Comparison of ENCODE assay signal across 30 mouse cellular contexts in the genomic region with DNA sequence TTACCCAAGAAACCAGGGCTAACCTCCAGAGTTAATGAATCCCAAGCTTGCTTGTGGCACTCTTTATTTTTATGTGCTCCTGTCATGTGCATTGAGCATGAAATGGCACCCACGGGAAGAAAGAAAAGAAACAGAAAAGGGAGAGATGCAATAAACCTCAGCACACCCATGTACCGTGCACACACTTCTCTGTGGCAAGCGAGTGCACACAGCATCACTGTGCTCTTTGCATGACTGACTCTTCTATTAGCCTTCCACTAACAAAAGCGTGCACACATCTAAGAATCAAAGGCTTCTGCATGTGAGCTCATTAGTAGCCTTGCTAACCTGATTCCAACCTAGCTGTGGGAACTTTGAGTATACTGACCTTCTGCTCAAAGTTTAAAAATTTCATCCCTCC.
DNase-seq lines count a peak whose midpoint lies in the region; ATAC-seq and TF ChIP-seq lines count a peak whose summit lies in the region.
"Had no signal": no experiment of that assay in that cellular context is flagged by ENCODE, and none has a peak within 500 bp of the region (broad histone marks: within the 10 kb centered on the region; RNA-seq: fewer than 3 reads in every experiment).

No protein-coding gene starts in this region.

- no peak for DNase-seq in hindbrain, postnatal 0 days (ENCODE audit: low spot score)
- no peak for DNase-seq in kidney, postnatal 14 days
- DNase-seq in forebrain, embryonic 14.5 days (ENCODE audit: low spot score), result peak; percentile 34
- DNase-seq in right cerebral cortex, adult 2 months (ENCODE audit: low spot score in 2 of 2), result no peak
- DNase-seq in heart, postnatal 14 days, result no peak
- DNase-seq: adrenal gland, postnatal 14 days; cerebellum, adult 18-20 months; cerebellum, postnatal 14 days; gastrocnemius, postnatal 25 days; heart, postnatal 36 days; kidney, postnatal 36 days; lung, postnatal 36 days; right cerebral cortex, adult 18-20 months; right cerebral cortex, postnatal 4 days; thymus, adult 18-20 months; thymus, postnatal 25 days had no signal

- no peaks in the 10 kb centered on the region for H3K27me3 ChIP-seq in hindbrain, embryonic 12.5 days
- no peaks in the 10 kb centered on the region for H3K27me3 ChIP-seq in hindbrain, postnatal 0 days (ENCODE audit: insufficient read depth, low read length)
- no peaks in the 10 kb centered on the region for H3K27me3 ChIP-seq in kidney, embryonic 16.5 days (ENCODE audit: insufficient read depth, low read length)
- no peaks in the 10 kb centered on the region for H3K27me3 ChIP-seq in forebrain, embryonic 14.5 days (replicated peaks; ENCODE audit: control insufficient read depth, insufficient read depth, low read length)
- H3K27me3 ChIP-seq in neural tube, embryonic 14.5 days (ENCODE audit: control insufficient read depth, insufficient read depth, low read length), result no peaks in the 10 kb centered on the region
- H3K27me3 ChIP-seq: heart, embryonic 15.5 days; limb, embryonic 12.5 days; Patski had no signal

- H3K9ac ChIP-seq in hindbrain, embryonic 12.5 days, result no peak overlapping the region
- H3K9ac ChIP-seq in hindbrain, postnatal 0 days (replicated peaks; ENCODE audit: low read length), result no peak overlapping the region
- no peak overlapping the region for H3K9ac ChIP-seq in kidney, embryonic 16.5 days (replicated peaks; ENCODE audit: low read length)
- no peak overlapping the region for H3K9ac ChIP-seq in forebrain, embryonic 14.5 days (ENCODE audit: low read length)
- no peak overlapping the region for H3K9ac ChIP-seq in neural tube, embryonic 14.5 days (replicated peaks; ENCODE audit: low read depth, low read length)
- H3K9ac ChIP-seq: heart, embryonic 15.5 days; limb, embryonic 12.5 days had no signal

- ATAC-seq in hindbrain, embryonic 12.5 days (ENCODE audit: low FRiP score), result no peak
- no peak for ATAC-seq in hindbrain, postnatal 0 days
- ATAC-seq in kidney, embryonic 16.5 days (ENCODE audit: low FRiP score, low TSS enrichment), result peak; percentile 89
- ATAC-seq in forebrain, embryonic 14.5 days, result peak; percentile 54; the same call in 1 of the 2 replicates
- peak; percentile 81 for ATAC-seq in neural tube, embryonic 14.5 days (ENCODE audit: low read depth)
- ATAC-seq: intestine, postnatal 0 days; Patski had no signal

- TF ChIP-seq CTCF in hindbrain, postnatal 0 days (IDR thresholded peaks at IDR 0.05; ENCODE audit: low read depth), result no peak

- intact Hi-C loops in heart, postnatal 14 days (cut with DNase I), result no loop called here

- whole genome bisulfite sequencing in hindbrain, embryonic 12.5 days, result 53% methylated on average over 4 of the region's 4 CpGs
- WGBS in hindbrain, postnatal 0 days, result 40% methylated on average over 4 of the region's 4 CpGs
- 33% methylated on average over 4 of the region's 4 CpGs for WGBS in kidney, embryonic 16.5 days
- 12% methylated on average over 4 of the region's 4 CpGs for WGBS in forebrain, embryonic 14.5 days
- WGBS in neural tube, embryonic 14.5 days, result 27% methylated on average over 4 of the region's 4 CpGs

- 0 out of 2 replicates have a peak overlapping the region, but pooled peaks have one; percentile 48 for H3K27ac ChIP-seq in hindbrain, embryonic 12.5 days
- H3K27ac ChIP-seq in hindbrain, postnatal 0 days, result no peak overlapping the region
- 0 out of 2 replicates have a peak overlapping the region, but pooled peaks have one; percentile 9 for H3K27ac ChIP-seq in kidney, embryonic 16.5 days (ENCODE audit: low read length)
- H3K27ac ChIP-seq in forebrain, embryonic 14.5 days (ENCODE audit: low read depth, low read length), result no peak overlapping the region
- no peak overlapping the region for H3K27ac ChIP-seq in neural tube, embryonic 14.5 days (ENCODE audit: low read depth, low read length)
- H3K27ac ChIP-seq: heart, embryonic 10.5 days; heart, embryonic 15.5 days; layer of hippocampus, adult 2 months; left cerebral cortex, adult 2 months; limb, embryonic 12.5 days; stomach, postnatal 0 days had no signal

- no peak overlapping the region for H3K4me3 ChIP-seq in hindbrain, embryonic 12.5 days
- no peak overlapping the region for H3K4me3 ChIP-seq in hindbrain, postnatal 0 days (ENCODE audit: low read length)
- H3K4me3 ChIP-seq in kidney, embryonic 16.5 days (ENCODE audit: low read length), result no peak overlapping the region
- no peak overlapping the region for H3K4me3 ChIP-seq in forebrain, embryonic 14.5 days (ENCODE audit: low read depth, low read length)
- no peak overlapping the region for H3K4me3 ChIP-seq in neural tube, embryonic 14.5 days (ENCODE audit: low read depth, low read length)
- H3K4me3 ChIP-seq: erythroblast, embryonic 14.5 days; heart, embryonic 10.5 days; heart, embryonic 15.5 days; layer of hippocampus, adult 2 months; left cerebral cortex, adult 2 months; limb, embryonic 12.5 days; myocyte had no signal

- H3K9me3 ChIP-seq in hindbrain, embryonic 12.5 days (replicated peaks), result no peaks in the 10 kb centered on the region; the same call in 1 of the 2 replicates
- no peaks in the 10 kb centered on the region for H3K9me3 ChIP-seq in hindbrain, postnatal 0 days (ENCODE audit: low read length)
- H3K9me3 ChIP-seq in kidney, embryonic 16.5 days (ENCODE audit: low read length), result 0 out of 2 replicates have a peak, but pooled peaks cover 4% of the 10 kb centered on the region
- H3K9me3 ChIP-seq in forebrain, embryonic 14.5 days (replicated peaks; ENCODE audit: control insufficient read depth, low read length), result no peaks in the 10 kb centered on the region
- H3K9me3 ChIP-seq in neural tube, embryonic 14.5 days (ENCODE audit: control insufficient read depth, low read length), result no peaks in the 10 kb centered on the region
- H3K9me3 ChIP-seq: heart, embryonic 10.5 days; heart, embryonic 15.5 days; limb, embryonic 12.5 days had no signal

- no peak overlapping the region for H3K4me2 ChIP-seq in hindbrain, embryonic 12.5 days (replicated peaks)
- no peak overlapping the region for H3K4me2 ChIP-seq in hindbrain, postnatal 0 days (ENCODE audit: low read depth, low read length)
- H3K4me2 ChIP-seq in kidney, embryonic 16.5 days (replicated peaks; ENCODE audit: low read depth, low read length), result no peak overlapping the region
- no peak overlapping the region for H3K4me2 ChIP-seq in forebrain, embryonic 14.5 days (ENCODE audit: low read length)
- no peak overlapping the region for H3K4me2 ChIP-seq in neural tube, embryonic 14.5 days (ENCODE audit: low read depth, low read length)
- H3K4me2 ChIP-seq: heart, embryonic 15.5 days; limb, embryonic 12.5 days; midbrain, embryonic 11.5 days had no signal

- peaks cover 12% of the 10 kb centered on the region for H3K4me1 ChIP-seq in hindbrain, embryonic 12.5 days
- H3K4me1 ChIP-seq in hindbrain, postnatal 0 days (ENCODE audit: insufficient read depth, low read length), result no peaks in the 10 kb centered on the region
- H3K4me1 ChIP-seq in kidney, embryonic 16.5 days (ENCODE audit: insufficient read depth, low read length), result peaks cover 21% of the 10 kb centered on the region
- H3K4me1 ChIP-seq in forebrain, embryonic 14.5 days (ENCODE audit: control insufficient read depth, insufficient read depth, low read length), result peaks cover 3% of the 10 kb centered on the region; the same call in 1 of the 2 replicates
- peaks cover 2% of the 10 kb centered on the region; the same call in 1 of the 2 replicates for H3K4me1 ChIP-seq in neural tube, embryonic 14.5 days (ENCODE audit: control insufficient read depth, insufficient read depth, low read length)
- H3K4me1 ChIP-seq: heart, embryonic 15.5 days had no signal

- no peaks in the 10 kb centered on the region for H3K36me3 ChIP-seq in hindbrain, embryonic 12.5 days
- no peaks in the 10 kb centered on the region for H3K36me3 ChIP-seq in hindbrain, postnatal 0 days (ENCODE audit: insufficient read depth, low read length)
- H3K36me3 ChIP-seq in kidney, embryonic 16.5 days (ENCODE audit: insufficient read depth, low read length), result no peaks in the 10 kb centered on the region
- H3K36me3 ChIP-seq in forebrain, embryonic 14.5 days (ENCODE audit: control insufficient read depth, insufficient read depth, low read length), result no peaks in the 10 kb centered on the region
- H3K36me3 ChIP-seq in neural tube, embryonic 14.5 days (ENCODE audit: control insufficient read depth, insufficient read depth, low read length), result no peaks in the 10 kb centered on the region
- H3K36me3 ChIP-seq: heart, embryonic 10.5 days; heart, embryonic 15.5 days; limb, embryonic 12.5 days had no signal

Comparison
In these comparisons a context has a peak if more than half of its experiments do, and no peak if none do; other contexts are left out.
1. H3K27ac ChIP-seq: peak in hindbrain, embryonic 12.5 days (single experiment) and kidney, embryonic 16.5 days (single experiment); none in hindbrain, postnatal 0 days (single experiment), forebrain, embryonic 14.5 days (single experiment) and neural tube, embryonic 14.5 days (single experiment).
2. ATAC-seq: peak in kidney, embryonic 16.5 days (single experiment), forebrain, embryonic 14.5 days (single experiment) and neural tube, embryonic 14.5 days (single experiment); none in hindbrain, embryonic 12.5 days (single experiment) and hindbrain, postnatal 0 days (single experiment).